Mouse (Mus musculus) cerebellum, adult 9-10 months (tissue): ENCODE results near the gene Ecel1.
A peak's percentile ranks its signal among the peaks of the same experiment; 100 is the strongest.

ENCODE experiments used
- DNase-seq: peaks from one replicate; pipeline ENCODE4 v3.0.0; 2022

Gene Ecel1

DNA sequence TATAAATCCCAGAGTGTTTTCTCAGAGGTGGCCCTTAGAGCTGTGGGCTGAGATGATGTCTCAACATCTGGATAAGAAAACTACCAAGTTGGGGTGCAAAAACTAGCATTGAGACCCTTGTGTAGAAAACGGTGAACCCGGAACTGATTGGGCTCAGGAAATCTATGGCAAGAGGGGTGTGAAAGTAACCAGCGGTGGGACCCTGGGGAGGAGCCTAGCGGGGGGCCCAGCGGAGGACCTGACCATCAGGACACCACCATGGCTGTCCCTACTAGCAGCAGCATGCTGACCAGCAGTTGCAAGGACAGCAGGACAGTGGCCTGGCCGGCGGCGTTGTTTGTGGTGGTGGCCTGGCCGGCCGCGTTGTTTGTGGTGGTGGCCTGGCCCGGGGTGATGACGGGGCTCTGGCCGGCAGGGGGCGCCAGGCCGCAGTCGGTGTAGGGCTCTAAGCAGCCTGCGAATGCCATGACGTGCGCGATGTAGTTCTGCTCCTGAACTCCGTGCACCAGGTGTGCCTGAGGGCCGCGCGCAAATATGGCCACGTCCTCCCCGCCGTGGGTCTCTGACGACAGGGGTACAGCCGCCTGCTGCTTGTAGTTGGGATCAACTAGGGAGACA, 57.9 kb downstream of the Ecel1 start:
- DNase-seq: peak; percentile 3
